Mouse (Mus musculus) heart, embryonic 12.5 days (tissue): Measurements from ENCODE around the gene Sec31a. TPM values are rescaled to one million over a fixed set of nuclear protein-coding genes. Genes with fewer than 3 reads are reported as not detected.

ENCODE experiments used
- ATAC-seq: fragments of 200-750 bp; cut with Nextera tagmentation; 2 replicates; pipeline ENCODE4 v1.8.0; 2017; ENCODE audit warnings: moderate TSS enrichment, moderate library complexity; ENCODE audit not compliant: insufficient number of reproducible peaks, low FRiP score
- H3K27ac ChIP-seq: fragments of 300-500 bp; sonication (generic); 2 replicates; pipeline ENCODE4 v1.5.1; 2016; ENCODE audit warnings: mild to moderate bottlenecking, moderate library complexity; ENCODE audit not compliant: poor library complexity, severe bottlenecking
- H3K27me3 ChIP-seq: fragments of 300-500 bp; sonication (generic); replicated peaks from 2 replicates; pipeline ENCODE4 v1.6.1; 2016; ENCODE audit warnings: mild to moderate bottlenecking, moderate library complexity
- H3K36me3 ChIP-seq: fragments of 300-500 bp; sonication (generic); 2 replicates; pipeline ENCODE4 v1.6.1; 2016; ENCODE audit warnings: mild to moderate bottlenecking, moderate library complexity
- H3K4me1 ChIP-seq: fragments of 300-500 bp; sonication (generic); replicated peaks from 2 replicates; pipeline ENCODE4 v1.6.1; 2016; ENCODE audit warnings: mild to moderate bottlenecking
- H3K4me2 ChIP-seq: fragments of 300-500 bp; sonication (generic); 2 replicates; pipeline ENCODE4 v1.6.1; 2016; ENCODE audit warnings: mild to moderate bottlenecking, moderate library complexity
- H3K4me3 ChIP-seq: fragments of 300-500 bp; sonication (generic); 2 replicates; pipeline ENCODE4 v1.5.1; 2016; ENCODE audit warnings: mild to moderate bottlenecking
- H3K9ac ChIP-seq: fragments of 300-500 bp; sonication (generic); 2 replicates; pipeline ENCODE4 v1.6.1; 2016; ENCODE audit warnings: mild to moderate bottlenecking, moderate library complexity
- H3K9me3 ChIP-seq: fragments of 300-500 bp; sonication (generic); replicated peaks from 2 replicates; pipeline ENCODE4 v1.6.1; 2016; ENCODE audit warnings: mild to moderate bottlenecking, moderate library complexity
- WGBS: fragments of 180-500 bp; shearing (Covaris S2); methylation state at CpG from one replicate; pipeline ENCODE4 v1.1.7; 2016; 5-methylcytosine and 5-hydroxymethylcytosine counted together
- polyA plus RNA-seq: library from polyadenylated mRNA; unstranded; fragments of >200 nt; fragmentation: Nextera tagmentation; extraction: Ambion mirVana; gene quantifications from 2 replicates; pipeline ENCODE4 v1.2.1, GENCODE M21; 2016

Gene Sec31a
- polyA plus RNA-seq: 171 and 177 TPM in 2 replicates

GRCm38 (mm10) chr5:100415761-100416590 is at the start of gene Sec31a:
Gene Sec31a, minus strand, starts transcription at chr5:100416234.
- Histone ChIP-seq H3K4me3 (peak within 1 kb of the TSS; percentile 79), H3K27me3 (no peaks in the 10 kb centered on the region), H3K27ac (peak within 1 kb of the TSS; percentile 93), H3K4me2 (peak within 1 kb of the TSS; percentile 79), H3K9me3 (no peaks in the 10 kb centered on the region), H3K9ac (peak within 1 kb of the TSS; percentile 84), H3K4me1 (peaks cover 24% of the 10 kb centered on the region), H3K36me3 (peaks cover 30% of the 10 kb centered on the region)
- whole genome bisulfite sequencing: under 1% methylated on average over 79 of the region's 82 CpGs
- peak; percentile 98 for ATAC-seq

- H3K27me3 ChIP-seq: no peaks in the 10 kb centered on the region
- no peak overlapping the region for H3K4me3 ChIP-seq
- ATAC-seq: no peak
- H3K4me2 ChIP-seq: no peak overlapping the region
- H3K36me3 ChIP-seq: peaks cover 64% of the 10 kb centered on the region
- no peak overlapping the region for H3K9ac ChIP-seq
- no peak overlapping the region for H3K27ac ChIP-seq
- 76% methylated on average over 2 of the region's 2 CpGs for WGBS
- 0 out of 2 replicates have a peak, but pooled peaks cover 3% of the 10 kb centered on the region for H3K4me1 ChIP-seq
- H3K9me3 ChIP-seq: peaks cover 7% of the 10 kb centered on the region
Observed at GRCm38 (mm10) chr5:100462374-100462773, 46.3 kb upstream of the Sec31a start.

GRCm38 (mm10) chr5:100461526-100461925 is 45.5 kb upstream of the Sec31a start:
- no peak overlapping the region for H3K4me2 ChIP-seq
- H3K9me3 ChIP-seq: peaks cover 7% of the 10 kb centered on the region
- no peak overlapping the region for H3K9ac ChIP-seq
- WGBS: 92% methylated on average over 9 of the region's 9 CpGs
- no peaks in the 10 kb centered on the region for H3K27me3 ChIP-seq
- ATAC-seq: no peak
- H3K4me1 ChIP-seq: 0 out of 2 replicates have a peak, but pooled peaks cover 3% of the 10 kb centered on the region
- no peak overlapping the region for H3K27ac ChIP-seq
- no peak overlapping the region for H3K4me3 ChIP-seq
- peaks cover 71% of the 10 kb centered on the region for H3K36me3 ChIP-seq

GRCm38 (mm10) chr5:100459468-100459867 is 43.4 kb upstream of the Sec31a start:
- Histone ChIP-seq H3K4me3 (no peak overlapping the region), H3K4me1 (no peaks in the 10 kb centered on the region), H3K9ac (no peak overlapping the region), H3K9me3 (peaks cover 7% of the 10 kb centered on the region), H3K36me3 (peaks cover 68% of the 10 kb centered on the region), H3K27me3 (no peaks in the 10 kb centered on the region), H3K27ac (no peak overlapping the region), H3K4me2 (no peak overlapping the region)
- 91% methylated on average over 5 of the region's 5 CpGs for WGBS
- no peak for ATAC-seq

GRCm38 (mm10) chr5:100451871-100452270 is 35.8 kb upstream of the Sec31a start:
- H3K9me3 ChIP-seq: no peaks in the 10 kb centered on the region
- no peaks in the 10 kb centered on the region for H3K4me1 ChIP-seq
- no peak overlapping the region for H3K27ac ChIP-seq
- H3K4me2 ChIP-seq: no peak overlapping the region
- no peak overlapping the region for H3K9ac ChIP-seq
- no peak overlapping the region for H3K4me3 ChIP-seq
- H3K27me3 ChIP-seq: no peaks in the 10 kb centered on the region
- H3K36me3 ChIP-seq: peaks cover 75% of the 10 kb centered on the region
- no peak for ATAC-seq
- 94% methylated on average over 2 of the region's 2 CpGs for WGBS

GRCm38 (mm10) chr5:100438796-100439195 is 22.8 kb upstream of the Sec31a start:
- H3K4me1 ChIP-seq: no peaks in the 10 kb centered on the region
- peaks cover 6% of the 10 kb centered on the region; the same call in 1 of the 2 replicates for H3K9me3 ChIP-seq
- no peak for ATAC-seq
- no peak overlapping the region for H3K4me2 ChIP-seq
- WGBS: 96% methylated on average over 14 of the region's 14 CpGs
- no peaks in the 10 kb centered on the region for H3K27me3 ChIP-seq
- no peak overlapping the region for H3K27ac ChIP-seq
- H3K36me3 ChIP-seq: peaks cover 24% of the 10 kb centered on the region
- no peak overlapping the region for H3K9ac ChIP-seq
- H3K4me3 ChIP-seq: no peak overlapping the region

- ATAC-seq: no peak
- H3K27ac ChIP-seq: no peak overlapping the region
- 92% methylated on average over 5 of the region's 5 CpGs for WGBS
- H3K4me3 ChIP-seq: no peak overlapping the region
- no peak overlapping the region for H3K9ac ChIP-seq
- H3K4me1 ChIP-seq: no peaks in the 10 kb centered on the region
- H3K36me3 ChIP-seq: peaks cover 21% of the 10 kb centered on the region
- H3K4me2 ChIP-seq: no peak overlapping the region
- no peaks in the 10 kb centered on the region for H3K27me3 ChIP-seq
- H3K9me3 ChIP-seq: peaks cover 6% of the 10 kb centered on the region; the same call in 1 of the 2 replicates
Observed at GRCm38 (mm10) chr5:100437917-100438316, 21.9 kb upstream of the Sec31a start.

- no peak for ATAC-seq
- Histone ChIP-seq H3K4me2 (no peak overlapping the region), H3K27me3 (no peaks in the 10 kb centered on the region), H3K27ac (no peak overlapping the region), H3K9me3 (peaks cover 6% of the 10 kb centered on the region; the same call in 1 of the 2 replicates), H3K4me3 (no peak overlapping the region), H3K36me3 (peaks cover 20% of the 10 kb centered on the region), H3K9ac (no peak overlapping the region), H3K4me1 (no peaks in the 10 kb centered on the region)
- WGBS: 94% methylated on average over 4 of the region's 4 CpGs
Observed at GRCm38 (mm10) chr5:100437086-100437485, 21.1 kb upstream of the Sec31a start.

GRCm38 (mm10) chr5:100430966-100431365 is 14.9 kb upstream of the Sec31a start:
- H3K4me2 ChIP-seq: no peak overlapping the region
- H3K9ac ChIP-seq: no peak overlapping the region
- H3K9me3 ChIP-seq: no peaks in the 10 kb centered on the region
- no peak overlapping the region for H3K27ac ChIP-seq
- H3K4me1 ChIP-seq: peaks cover 35% of the 10 kb centered on the region
- peaks cover 22% of the 10 kb centered on the region for H3K36me3 ChIP-seq
- no peaks in the 10 kb centered on the region for H3K27me3 ChIP-seq
- ATAC-seq: no peak
- 77% methylated on average over 2 of the region's 2 CpGs for WGBS
- H3K4me3 ChIP-seq: no peak overlapping the region

GRCm38 (mm10) chr5:100430076-100430390 is 14.0 kb upstream of the Sec31a start:
- 5% methylated on average over 11 of the region's 11 CpGs for WGBS
- Histone ChIP-seq H3K4me3 (peak overlapping the region; percentile 88), H3K36me3 (peaks cover 31% of the 10 kb centered on the region), H3K9me3 (no peaks in the 10 kb centered on the region), H3K27me3 (no peaks in the 10 kb centered on the region), H3K4me1 (peaks cover 43% of the 10 kb centered on the region), H3K27ac (peak overlapping the region; percentile 88), H3K9ac (peak overlapping the region; percentile 89), H3K4me2 (peak overlapping the region; percentile 89)
- no peak for ATAC-seq

GRCm38 (mm10) chr5:100429344-100430075 is 13.5 kb upstream of the Sec31a start:
- Histone ChIP-seq H3K27me3 (no peaks in the 10 kb centered on the region), H3K27ac (peak overlapping the region; percentile 91), H3K4me2 (peak overlapping the region; percentile 89), H3K4me3 (peak overlapping the region; percentile 88), H3K4me1 (peaks cover 49% of the 10 kb centered on the region), H3K9ac (peak overlapping the region; percentile 89), H3K36me3 (peaks cover 36% of the 10 kb centered on the region), H3K9me3 (no peaks in the 10 kb centered on the region)
- ATAC-seq: peak; percentile 100
- whole genome bisulfite sequencing: under 1% methylated on average over 53 of the region's 53 CpGs
